Comparison of ENCODE assay signal across 24 mouse cellular contexts in genomic region chr13:91387913-91388312, GRCm38 (mm10).
A peak's percentile ranks its signal among the peaks of the same experiment; 100 is the strongest.
DNase-seq lines count a peak whose midpoint lies in the region; ATAC-seq lines count a peak whose summit lies in the region.
"Had no signal": no experiment of that assay in that cellular context is flagged by ENCODE, and none has a peak within 500 bp of the region (broad histone marks: within the 10 kb centered on the region; RNA-seq: fewer than 3 reads in every experiment).

No protein-coding gene starts in this region.

- peaks cover 7% of the 10 kb centered on the region; the same call in 1 of the 2 replicates for H3K4me1 ChIP-seq in forebrain, embryonic 16.5 days (replicated peaks; ENCODE audit: control insufficient read depth, insufficient read depth, low read length)
- peaks cover 7% of the 10 kb centered on the region for H3K4me1 ChIP-seq in forebrain, embryonic 11.5 days (replicated peaks; ENCODE audit: control insufficient read depth, insufficient read depth, low read length)
- H3K4me1 ChIP-seq: stomach, embryonic 15.5 days had no signal

- H3K9ac ChIP-seq in forebrain, embryonic 16.5 days (replicated peaks; ENCODE audit: low read depth, low read length), result no peak overlapping the region
- H3K9ac ChIP-seq in forebrain, embryonic 11.5 days (ENCODE audit: low read length), result no peak overlapping the region
- H3K9ac ChIP-seq: embryonic facial prominence, embryonic 13.5 days; heart, embryonic 12.5 days; hindbrain, embryonic 12.5 days; liver, embryonic 14.5 days; midbrain, embryonic 12.5 days; neural tube, embryonic 12.5 days; stomach, embryonic 15.5 days had no signal

- H3K4me2 ChIP-seq in forebrain, embryonic 16.5 days (ENCODE audit: low read length), result 0 out of 2 replicates have a peak overlapping the region, but pooled peaks have one; percentile 6
- no peak overlapping the region for H3K4me2 ChIP-seq in forebrain, embryonic 11.5 days (ENCODE audit: low read depth, low read length, severe bottlenecking)
- H3K4me2 ChIP-seq: embryonic facial prominence, embryonic 13.5 days; heart, embryonic 12.5 days; hindbrain, embryonic 12.5 days; midbrain, embryonic 12.5 days; neural tube, embryonic 12.5 days; stomach, embryonic 15.5 days had no signal

- peak overlapping the region; percentile 53; the same call in 1 of the 2 replicates for H3K27ac ChIP-seq in forebrain, embryonic 16.5 days (ENCODE audit: low read length)
- no peak overlapping the region for H3K27ac ChIP-seq in forebrain, embryonic 11.5 days (ENCODE audit: low read depth, low read length)
- H3K27ac ChIP-seq: embryonic facial prominence, embryonic 13.5 days; hindbrain, embryonic 12.5 days; layer of hippocampus, adult 2 months; liver, embryonic 14.5 days; macrophage; midbrain, embryonic 12.5 days; neural tube, embryonic 12.5 days; stomach, embryonic 15.5 days had no signal

- no peaks in the 10 kb centered on the region for H3K27me3 ChIP-seq in forebrain, embryonic 16.5 days (replicated peaks; ENCODE audit: control insufficient read depth, insufficient read depth, low read length)
- no peaks in the 10 kb centered on the region for H3K27me3 ChIP-seq in forebrain, embryonic 11.5 days (ENCODE audit: control insufficient read depth, insufficient read depth, low read length)
- H3K27me3 ChIP-seq: embryonic facial prominence, embryonic 13.5 days; heart, embryonic 12.5 days; hindbrain, embryonic 12.5 days; midbrain, embryonic 12.5 days; neural tube, embryonic 12.5 days; stomach, embryonic 15.5 days had no signal

- WGBS in forebrain, embryonic 16.5 days, result 44% methylated on average over 10 of the region's 10 CpGs
- 57% methylated on average over 10 of the region's 10 CpGs for WGBS in forebrain, embryonic 11.5 days

- no peaks in the 10 kb centered on the region for H3K36me3 ChIP-seq in forebrain, embryonic 16.5 days (ENCODE audit: control insufficient read depth, insufficient read depth)
- H3K36me3 ChIP-seq in forebrain, embryonic 11.5 days (ENCODE audit: control insufficient read depth, insufficient read depth, low read length), result no peaks in the 10 kb centered on the region
- H3K36me3 ChIP-seq: embryonic facial prominence, embryonic 13.5 days; heart, embryonic 12.5 days; hindbrain, embryonic 12.5 days; midbrain, embryonic 12.5 days; neural tube, embryonic 12.5 days; stomach, embryonic 15.5 days had no signal

- peak; percentile 35; the same call in 1 of the 2 replicates for ATAC-seq in forebrain, embryonic 16.5 days
- no peak for ATAC-seq in forebrain, embryonic 11.5 days (replicated peaks; ENCODE audit: low FRiP score)
- ATAC-seq: inflammation-experienced regulatory T-cells, adult 6 months had no signal

- H3K9me3 ChIP-seq in forebrain, embryonic 16.5 days (ENCODE audit: control insufficient read depth, low read length), result no peaks in the 10 kb centered on the region
- no peaks in the 10 kb centered on the region for H3K9me3 ChIP-seq in forebrain, embryonic 11.5 days (ENCODE audit: control insufficient read depth, low read length)
- H3K9me3 ChIP-seq: embryonic facial prominence, embryonic 13.5 days; heart, embryonic 12.5 days; hindbrain, embryonic 12.5 days; midbrain, embryonic 12.5 days; neural tube, embryonic 12.5 days; stomach, embryonic 15.5 days had no signal

- DNase-seq in forebrain, embryonic 11.5 days (ENCODE audit: low spot score), result no peak
- DNase-seq in kidney, postnatal 4 days, result peak; percentile 8 to 32
- no peak for DNase-seq in kidney, postnatal 36 days
- peak; percentile 55 to 63 for DNase-seq in right cerebral cortex, postnatal 10 days (ENCODE audit: low spot score in 2 of 2)
- DNase-seq in right cerebral cortex, postnatal 4 days, result no peak
- DNase-seq in thymus, postnatal 25 days, result no peak
- DNase-seq: adrenal gland, adult 8-10 months; cerebellum, adult 9-11 months; gastrocnemius, postnatal 36 days; heart, postnatal 14 days; layer of hippocampus, postnatal 36 days; right cerebral cortex, postnatal 14 days; thymus, adult 2 months had no signal

- H3K4me3 ChIP-seq in forebrain, embryonic 16.5 days (replicated peaks; ENCODE audit: low read length), result no peak overlapping the region
- H3K4me3 ChIP-seq in forebrain, embryonic 11.5 days (ENCODE audit: low read depth, low read length), result no peak overlapping the region
- H3K4me3 ChIP-seq: embryonic facial prominence, embryonic 13.5 days; heart, embryonic 12.5 days; hindbrain, embryonic 12.5 days; layer of hippocampus, adult 2 months; midbrain, embryonic 12.5 days; neural tube, embryonic 12.5 days; stomach, embryonic 15.5 days had no signal

Comparison
In these comparisons a context has a peak if more than half of its experiments do, and no peak if none do; other contexts are left out.
1. DNase-seq: peak in kidney, postnatal 4 days (2 of 2) and right cerebral cortex, postnatal 10 days (2 of 2); none in forebrain, embryonic 11.5 days (single experiment), kidney, postnatal 36 days (0 of 2), right cerebral cortex, postnatal 4 days (single experiment) and thymus, postnatal 25 days (single experiment).